Mouse (Mus musculus): Measurements from ENCODE around the gene Retsat. TPM values are rescaled to one million over a fixed set of nuclear protein-coding genes. Genes with fewer than 3 reads are reported as not detected.

The Retsat gene
- total and polyA plus RNA-seq, 3 experiments = 15.5 to 27.7 (median 15.6) TPM

- Histone ChIP-seq H3K4me2 (ENCODE audit: insufficient read depth, low read depth, poor library complexity, severe bottlenecking) (no peak overlapping the region), H3K27ac (ENCODE audit: insufficient read depth, low read depth) (no peak overlapping the region), H3K27me3 (replicated peaks) (no peaks in the 10 kb centered on the region), H3K4me1 (ENCODE audit: control insufficient read depth in 1 of 2, insufficient read depth in 2 of 2) (peaks cover 0 to 6% of the 10 kb centered on the region in 2 experiments; a peak in 1 of 4 replicates), H3K79me2 (replicated peaks; ENCODE audit: control insufficient read depth, extremely low read depth, insufficient read depth, poor library complexity, severe bottlenecking) (no peaks in the 10 kb centered on the region), H3K36me3 (replicated peaks in 1 of 2; ENCODE audit: control insufficient read depth in 1 of 2, insufficient read depth in 1 of 2, low read length in 1 of 2) (peaks cover 26 to 69% of the 10 kb centered on the region in 2 experiments), H3K9me3 (replicated peaks; ENCODE audit: low read length) (no peaks in the 10 kb centered on the region), H3K9ac (ENCODE audit: insufficient read depth, low read depth) (no peak overlapping the region), H3K4me3 (replicated peaks in 1 of 3; ENCODE audit: low read depth in 2 of 3, low read length in 2 of 3, poor library complexity in 1 of 3) (no peak overlapping the region)
- dilution Hi-C loops (cut with MboI; ENCODE audit: extremely low pct_ligation_motif_present, extremely low pct_unique_long_range_greater_than_20kb, low sequenced_read_pairs) = no loop called here
- TF ChIP-seq RAD21 (IDR thresholded peaks at IDR 0.05; ENCODE audit: low read depth, low read length) (peak; percentile 23), CTCF (conservative IDR thresholded peaks at IDR 0.05 in 1 of 2, IDR thresholded peaks at IDR 0.05 in 1 of 2; ENCODE audit: low read depth in 2 of 2, low read length in 2 of 2) (peak in 1 of 2 experiments; percentile 28; a peak in 1 of 4 replicates), TBP (conservative IDR thresholded peaks at IDR 0.05; ENCODE audit: low read depth, low read length) (no peak)
- in situ Hi-C loops (cut with MboI; ENCODE audit: low pct_ligation_motif_present, low pct_unique_long_range_greater_than_20kb, low sequenced_read_pairs) = no loop called here
- DNase-seq (ENCODE audit: extremely low read depth) = no peak
These were observed 30.8 kb upstream of the Retsat start for GRCm38 (mm10) chr6:72567508-72567907.

DNA sequence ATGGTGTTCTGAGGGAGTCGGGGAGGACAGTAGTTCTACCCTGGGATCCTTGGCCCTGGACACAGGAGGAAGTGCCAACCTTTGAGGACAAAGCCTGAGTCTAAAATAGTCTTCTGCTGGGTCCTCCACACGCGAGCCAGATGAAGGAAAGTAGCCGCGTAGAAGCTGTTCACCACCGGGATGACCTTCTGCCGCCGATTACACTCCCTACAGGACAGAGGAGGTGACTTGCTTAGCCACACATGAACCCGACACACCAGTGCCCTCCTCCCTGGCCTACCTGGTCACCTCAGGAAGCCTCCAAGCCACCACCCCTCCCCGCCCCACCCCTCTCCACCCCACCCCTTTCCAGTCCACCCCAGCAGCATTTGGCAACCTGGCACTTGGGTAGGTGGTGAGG is 29.5 kb upstream of the Retsat start:
- Histone ChIP-seq H3K36me3 (replicated peaks in 1 of 2; ENCODE audit: control insufficient read depth in 1 of 2, insufficient read depth in 1 of 2, low read length in 1 of 2) (peaks cover 15 to 66% of the 10 kb centered on the region in 2 experiments), H3K79me2 (replicated peaks; ENCODE audit: control insufficient read depth, extremely low read depth, insufficient read depth, poor library complexity, severe bottlenecking) (no peaks in the 10 kb centered on the region), H3K4me1 (ENCODE audit: control insufficient read depth in 1 of 2, insufficient read depth in 2 of 2) (peaks cover 0 to 6% of the 10 kb centered on the region in 2 experiments; a peak in 1 of 4 replicates), H3K9ac (ENCODE audit: insufficient read depth, low read depth) (no peak overlapping the region), H3K27ac (ENCODE audit: insufficient read depth, low read depth) (no peak overlapping the region), H3K4me3 (replicated peaks in 1 of 3; ENCODE audit: low read depth in 2 of 3, low read length in 2 of 3, poor library complexity in 1 of 3) (no peak overlapping the region), H3K9me3 (replicated peaks; ENCODE audit: low read length) (no peaks in the 10 kb centered on the region), H3K27me3 (replicated peaks) (no peaks in the 10 kb centered on the region), H3K4me2 (ENCODE audit: insufficient read depth, low read depth, poor library complexity, severe bottlenecking) (no peak overlapping the region)
- TF ChIP-seq USF1 (IDR thresholded peaks at IDR 0.05; ENCODE audit: low read depth, low read length) (no peak), TCF12 (IDR thresholded peaks at IDR 0.05; ENCODE audit: low read depth, low read length) (no peak), ELF1 (IDR thresholded peaks at IDR 0.05; ENCODE audit: low read depth, low read length) (no peak), SIN3A (IDR thresholded peaks at IDR 0.05; ENCODE audit: low read length) (no peak), JUND (conservative IDR thresholded peaks at IDR 0.05; ENCODE audit: low read depth, low read length) (no peak), ZKSCAN1 (IDR thresholded peaks at IDR 0.05; ENCODE audit: borderline replicate concordance, low read depth, low read length) (no peak), CHD2 (IDR thresholded peaks at IDR 0.05; ENCODE audit: low read length) (no peak), MAFK (IDR thresholded peaks at IDR 0.05; ENCODE audit: insufficient replicate concordance, low read length) (no peak), ZC3H11A (IDR thresholded peaks at IDR 0.05; ENCODE audit: low read depth, low read length) (no peak), MEF2A (IDR thresholded peaks at IDR 0.05; ENCODE audit: borderline replicate concordance, low read depth, low read length) (no peak), IRF4 (IDR thresholded peaks at IDR 0.05; ENCODE audit: low read depth, low read length) (no peak), ZNF384 (IDR thresholded peaks at IDR 0.05; ENCODE audit: low read depth, low read length) (no peak), NELFE (IDR thresholded peaks at IDR 0.05; ENCODE audit: low read depth, low read length) (no peak)
- dilution Hi-C loops (cut with MboI; ENCODE audit: extremely low pct_ligation_motif_present, extremely low pct_unique_long_range_greater_than_20kb, low sequenced_read_pairs) (no loop called here), in situ Hi-C loops (cut with MboI; ENCODE audit: low pct_ligation_motif_present, low pct_unique_long_range_greater_than_20kb, low sequenced_read_pairs) (no loop called here)
- DNase-seq (ENCODE audit: extremely low read depth) = no peak

Data from CH12.LX (cell line).